Mouse (Mus musculus): ENCODE measurements around the gene Psme4. TPM values are rescaled to one million over a fixed set of nuclear protein-coding genes. Genes with fewer than 3 reads are reported as not detected.

The Psme4 gene
- polyA plus RNA-seq, 1 experiment from 2014 or later, result 22.4 TPM

DNA sequence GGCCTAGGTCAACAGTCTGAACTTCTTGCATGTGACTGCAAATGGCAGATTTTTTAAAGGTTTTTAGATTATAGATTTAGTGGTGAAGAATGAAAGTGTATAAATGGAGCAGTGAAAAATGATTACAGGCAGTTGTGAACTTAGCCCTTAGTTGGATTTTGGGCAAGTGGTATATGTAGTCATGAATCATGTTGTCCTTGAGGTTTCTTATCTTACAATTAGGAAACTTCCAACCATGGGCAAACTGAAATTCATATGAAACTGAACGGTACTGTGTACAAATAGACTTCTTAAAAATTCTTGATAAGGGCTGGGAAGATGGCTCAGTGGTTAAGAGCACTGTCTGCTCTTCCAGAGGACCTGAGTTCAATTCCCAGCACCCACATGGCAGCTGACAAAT lies 22.2 kb downstream of the Psme4 start:
- ATAC-seq (ENCODE audit: low FRiP score, low read depth), result no peak
- Histone ChIP-seq H3K36me3 (peaks cover 32% of the 10 kb centered on the region), H3K27me3 (no peaks in the 10 kb centered on the region), H3K9me3 (no peaks in the 10 kb centered on the region), H3K4me3 (no peak overlapping the region), H3K4me2 (replicated peaks) (no peak overlapping the region), H3K4me1 (no peaks in the 10 kb centered on the region), H3K9ac (no peak overlapping the region), H3K27ac (no peak overlapping the region)
- WGBS, result 97% methylated on average over 1 of the region's 1 CpGs

DNA sequence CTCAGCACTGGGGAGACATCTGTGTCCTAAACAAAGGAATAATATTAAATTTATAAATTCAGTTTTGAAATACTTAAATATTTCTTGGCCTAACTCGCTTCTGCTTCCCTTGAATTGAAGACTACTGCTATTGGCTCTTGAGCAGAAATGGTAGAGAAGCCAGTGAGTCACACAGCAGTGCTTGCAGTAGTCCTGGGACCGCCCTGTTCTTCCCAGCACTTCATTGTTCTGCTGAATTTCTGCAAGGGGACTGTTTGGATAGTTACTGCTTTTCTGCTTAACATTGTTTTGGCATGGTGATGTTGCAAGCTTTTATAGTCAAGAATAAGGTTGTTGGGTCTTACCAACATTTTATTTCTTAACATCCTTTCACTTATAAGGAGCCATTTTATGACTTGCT lies 25.7 kb downstream of the Psme4 start:
- no peaks in the 10 kb centered on the region for H3K4me1 ChIP-seq
- no peak overlapping the region for H3K4me3 ChIP-seq
- ATAC-seq (ENCODE audit: low FRiP score, low read depth), result no peak
- no peaks in the 10 kb centered on the region for H3K9me3 ChIP-seq
- no peak overlapping the region for H3K4me2 ChIP-seq (replicated peaks)
- H3K27ac ChIP-seq, result no peak overlapping the region
- WGBS, result 94% methylated on average over 2 of the region's 2 CpGs
- H3K9ac ChIP-seq, result no peak overlapping the region
- H3K36me3 ChIP-seq, result peaks cover 35% of the 10 kb centered on the region
- no peaks in the 10 kb centered on the region for H3K27me3 ChIP-seq

DNA sequence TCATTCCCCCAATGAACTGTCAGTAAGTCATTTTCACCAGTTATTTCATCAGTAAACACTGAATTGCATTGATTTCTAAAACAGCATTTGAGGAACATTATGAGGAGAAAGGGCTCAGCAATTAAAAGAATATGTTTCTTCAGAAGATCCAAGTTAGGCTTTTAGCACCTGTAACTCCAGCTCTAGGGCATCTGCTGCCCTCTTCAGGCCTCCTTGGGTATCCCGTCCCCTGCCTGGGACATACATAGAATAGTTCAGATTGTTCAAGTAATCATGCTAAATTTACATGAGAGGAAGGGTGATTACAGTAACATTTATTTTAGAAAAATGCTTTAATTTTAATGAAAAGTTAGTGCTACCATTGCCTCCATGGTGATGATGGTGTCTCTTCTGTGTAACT lies 28.0 kb downstream of the Psme4 start:
- no peaks in the 10 kb centered on the region for H3K4me1 ChIP-seq
- no peak overlapping the region for H3K4me2 ChIP-seq (replicated peaks)
- H3K4me3 ChIP-seq, result no peak overlapping the region
- no peak for ATAC-seq (ENCODE audit: low FRiP score, low read depth)
- 82% methylated on average over 1 of the region's 1 CpGs for WGBS
- peaks cover 16% of the 10 kb centered on the region for H3K36me3 ChIP-seq
- no peaks in the 10 kb centered on the region for H3K27me3 ChIP-seq
- no peak overlapping the region for H3K9ac ChIP-seq
- no peaks in the 10 kb centered on the region for H3K9me3 ChIP-seq
- no peak overlapping the region for H3K27ac ChIP-seq

DNA sequence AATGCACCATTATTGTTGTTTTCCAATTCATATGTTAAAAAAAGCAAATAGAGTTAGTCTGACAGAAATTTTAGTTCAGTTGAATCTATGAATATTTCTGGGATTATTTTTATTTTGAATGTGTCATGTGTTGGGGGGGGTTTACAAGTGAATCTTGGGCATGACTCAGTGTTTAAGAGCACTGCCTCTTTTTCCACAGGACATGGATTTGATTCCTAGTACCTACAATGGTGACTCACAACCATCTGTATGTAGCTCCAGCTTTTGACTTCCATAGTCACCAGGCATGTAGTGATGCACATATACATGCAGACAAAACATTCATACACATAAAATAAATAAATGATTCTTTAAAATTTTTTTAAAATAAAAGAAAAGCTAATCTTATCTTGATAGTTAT lies 28.6 kb downstream of the Psme4 start:
- Histone ChIP-seq H3K27ac (no peak overlapping the region), H3K4me3 (no peak overlapping the region), H3K27me3 (no peaks in the 10 kb centered on the region), H3K4me1 (no peaks in the 10 kb centered on the region), H3K9me3 (no peaks in the 10 kb centered on the region), H3K36me3 (peaks cover 11% of the 10 kb centered on the region), H3K4me2 (replicated peaks) (no peak overlapping the region), H3K9ac (no peak overlapping the region)
- ATAC-seq (ENCODE audit: low FRiP score, low read depth), result no peak

DNA sequence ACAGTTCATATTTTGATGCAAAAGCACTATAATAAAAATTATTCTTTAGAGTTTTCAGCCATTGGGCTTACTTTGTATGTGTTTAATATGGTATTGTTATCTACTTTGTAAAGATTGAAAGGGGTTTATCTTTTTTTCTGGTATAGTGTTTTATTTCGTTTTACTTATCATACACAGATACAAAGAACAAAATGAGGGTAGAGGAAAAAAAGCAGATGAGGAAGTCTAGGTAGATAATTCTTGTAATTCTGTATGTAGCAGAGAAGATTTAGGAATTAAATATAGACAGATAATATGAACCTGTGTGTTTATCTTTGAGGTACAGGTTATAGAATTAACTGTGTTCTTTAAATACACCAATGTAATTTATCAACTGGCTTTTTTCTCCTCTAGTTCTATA lies 30.9 kb downstream of the Psme4 start:
- 92% methylated on average over 1 of the region's 1 CpGs for WGBS
- H3K9me3 ChIP-seq, result no peaks in the 10 kb centered on the region
- H3K4me2 ChIP-seq (replicated peaks), result no peak overlapping the region

DNA sequence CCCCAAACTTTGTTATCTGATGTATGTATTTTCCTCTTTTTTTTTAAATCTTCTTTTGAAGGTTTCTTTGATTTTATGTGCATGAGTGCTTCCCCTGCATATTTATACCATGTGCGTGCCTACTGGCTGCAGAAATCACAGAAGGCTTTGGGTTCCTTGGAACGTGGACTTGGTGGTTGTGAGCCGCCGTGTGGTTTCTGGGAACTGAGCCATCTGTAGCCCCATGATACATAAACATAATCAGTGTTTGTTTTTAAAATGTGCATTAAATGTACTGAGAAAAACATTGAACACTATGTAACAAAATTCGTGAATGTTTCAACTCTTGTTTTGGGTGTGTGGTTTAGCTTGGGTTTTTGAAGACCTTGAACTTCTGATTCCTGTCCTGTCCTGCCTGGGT lies 49.6 kb downstream of the Psme4 start:
- Histone ChIP-seq H3K27ac (no peak overlapping the region), H3K9me3 (no peaks in the 10 kb centered on the region), H3K4me3 (no peak overlapping the region), H3K4me2 (replicated peaks) (no peak overlapping the region), H3K4me1 (no peaks in the 10 kb centered on the region), H3K36me3 (peaks cover 55% of the 10 kb centered on the region), H3K9ac (no peak overlapping the region), H3K27me3 (no peaks in the 10 kb centered on the region)
- no peak for ATAC-seq (ENCODE audit: low FRiP score, low read depth)
- WGBS, result 91% methylated on average over 5 of the region's 5 CpGs

More for the DNA sequence above, 30.9 kb downstream of the Psme4 start:
- Histone ChIP-seq H3K9ac (no peak overlapping the region), H3K4me1 (no peaks in the 10 kb centered on the region), H3K27ac (no peak overlapping the region), H3K27me3 (no peaks in the 10 kb centered on the region), H3K36me3 (peaks cover 21% of the 10 kb centered on the region), H3K4me3 (no peak overlapping the region)
- no peak for ATAC-seq (ENCODE audit: low FRiP score, low read depth)

DNA sequence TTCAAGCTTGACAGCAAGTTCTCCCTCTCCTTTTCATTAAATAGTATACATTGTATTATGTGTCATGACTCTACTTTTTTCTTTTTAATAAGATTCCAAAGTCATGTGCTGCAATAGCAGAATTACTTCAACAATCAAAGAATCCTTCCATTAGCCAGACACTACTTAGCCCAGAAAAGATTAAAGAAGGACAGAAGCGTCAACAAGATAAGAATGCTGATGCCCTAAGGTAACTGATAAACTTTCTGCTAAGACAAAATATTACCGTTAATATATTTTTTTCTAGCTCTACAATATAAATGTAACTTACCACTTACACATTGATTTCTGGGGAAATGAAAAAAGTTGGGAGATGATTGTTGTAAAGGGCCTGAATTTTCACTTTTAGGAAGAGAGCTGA lies 67.3 kb downstream of the Psme4 start:
- WGBS, result 97% methylated on average over 2 of the region's 2 CpGs
- no peaks in the 10 kb centered on the region for H3K9me3 ChIP-seq
- no peaks in the 10 kb centered on the region for H3K4me1 ChIP-seq
- no peak overlapping the region for H3K4me2 ChIP-seq (replicated peaks)
- H3K36me3 ChIP-seq, result peaks cover 61% of the 10 kb centered on the region
- H3K27ac ChIP-seq, result no peak overlapping the region
- no peak overlapping the region for H3K9ac ChIP-seq
- no peaks in the 10 kb centered on the region for H3K27me3 ChIP-seq
- no peak for ATAC-seq (ENCODE audit: low FRiP score, low read depth)
- no peak overlapping the region for H3K4me3 ChIP-seq

DNA sequence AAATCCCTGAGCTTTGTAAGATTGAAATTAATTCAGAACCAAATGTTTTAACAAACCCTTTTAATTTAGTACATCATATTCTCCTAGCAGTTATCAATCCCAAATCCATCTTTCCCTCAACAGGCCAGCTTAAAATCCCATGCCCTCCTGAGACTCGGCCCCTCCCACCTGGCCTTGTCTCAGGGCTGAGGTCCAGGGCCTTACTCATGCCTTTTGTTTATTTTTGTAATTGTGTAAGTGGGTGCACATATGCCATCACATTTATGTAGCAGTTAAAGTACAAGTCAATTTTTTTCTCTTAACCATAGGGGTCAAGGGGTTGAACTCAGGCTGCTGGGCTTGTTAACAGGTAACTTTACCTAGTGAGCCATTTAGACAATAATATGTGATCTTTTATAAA lies 72.8 kb downstream of the Psme4 start:
- H3K4me3 ChIP-seq, result no peak overlapping the region
- ATAC-seq (ENCODE audit: low FRiP score, low read depth), result no peak
- H3K9me3 ChIP-seq, result no peaks in the 10 kb centered on the region
- H3K9ac ChIP-seq, result no peak overlapping the region
- 91% methylated on average over 1 of the region's 1 CpGs for WGBS
- H3K36me3 ChIP-seq, result peaks cover 60% of the 10 kb centered on the region
- H3K27ac ChIP-seq, result no peak overlapping the region
- H3K4me2 ChIP-seq (replicated peaks), result no peak overlapping the region
- no peaks in the 10 kb centered on the region for H3K4me1 ChIP-seq
- no peaks in the 10 kb centered on the region for H3K27me3 ChIP-seq

DNA sequence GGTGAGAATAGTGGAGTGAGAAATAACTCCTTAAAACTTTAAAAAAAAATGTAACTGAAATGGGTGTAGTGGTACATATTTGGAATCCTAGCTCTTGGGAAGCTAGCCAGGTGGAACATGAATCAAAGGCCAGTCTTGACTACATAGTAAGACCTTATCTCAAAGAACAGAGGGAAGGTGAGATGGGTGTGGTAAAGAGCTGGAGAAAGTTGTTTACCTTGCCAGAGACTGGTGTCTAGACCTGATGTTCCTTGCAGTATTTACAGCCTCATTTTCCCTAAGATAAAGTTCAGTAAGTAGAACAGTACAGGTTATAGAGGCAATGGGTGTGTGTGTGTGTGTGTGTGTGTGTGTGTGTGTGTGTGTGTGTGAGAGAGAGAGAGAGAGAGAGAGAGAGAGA lies 100.9 kb downstream of the Psme4 start:
- no peak overlapping the region for H3K9ac ChIP-seq
- no peak overlapping the region for H3K27ac ChIP-seq
- H3K4me3 ChIP-seq, result no peak overlapping the region
- peaks cover 51% of the 10 kb centered on the region for H3K36me3 ChIP-seq
- no peaks in the 10 kb centered on the region for H3K27me3 ChIP-seq
- H3K4me2 ChIP-seq (replicated peaks), result no peak overlapping the region
- H3K9me3 ChIP-seq, result no peaks in the 10 kb centered on the region
- no peak for ATAC-seq (ENCODE audit: low FRiP score, low read depth)
- H3K4me1 ChIP-seq, result no peaks in the 10 kb centered on the region

DNA sequence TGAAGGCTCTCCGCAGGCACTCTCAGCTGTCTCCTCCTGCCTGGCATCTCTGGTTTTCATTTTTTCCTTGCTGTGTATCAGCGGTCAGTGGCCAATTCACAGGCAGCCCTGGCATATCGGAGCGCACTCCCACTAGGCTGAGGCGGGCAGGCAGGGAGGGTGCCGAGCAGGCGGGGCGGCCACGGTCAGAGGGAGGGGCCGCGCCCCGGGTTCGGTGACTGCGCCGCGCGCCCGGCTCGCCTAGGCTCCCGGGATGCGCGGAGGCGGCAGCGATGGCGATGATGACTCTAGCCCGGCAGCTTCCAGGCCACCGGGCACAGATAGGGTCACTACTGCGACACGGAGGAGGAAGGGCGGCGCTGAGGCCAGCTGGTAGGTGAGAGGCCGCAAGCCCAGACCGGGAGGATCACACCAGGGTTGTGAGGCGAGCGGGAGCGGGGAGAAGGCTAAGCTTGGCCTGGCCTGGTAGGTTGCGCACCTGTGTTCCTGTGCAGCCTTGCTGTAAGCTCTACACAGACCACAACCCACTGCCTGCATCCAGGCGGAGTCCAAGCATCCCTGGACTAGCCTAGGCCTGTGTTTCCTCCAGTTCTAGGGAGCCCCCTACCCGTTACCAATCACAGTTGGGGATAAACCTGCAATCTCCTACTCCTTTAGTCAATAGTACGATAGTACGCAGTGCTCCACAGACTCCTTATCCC lies 113.8 kb downstream of the Psme4 start, which contains the start of the genes Gpr75 and Asb3:
TSS of gene Gpr75 (plus strand) at position 188 of the 701 bp plus-strand sequence.
TSS of gene Asb3 (plus strand) at position 246 of the 701 bp plus-strand sequence.
- peaks cover 4% of the 10 kb centered on the region; the same call in 1 of the 2 replicates for H3K27me3 ChIP-seq
- peak; percentile 94 for ATAC-seq (ENCODE audit: low FRiP score, low read depth)
- H3K4me2 ChIP-seq (replicated peaks), result peak within 1 kb of the TSS; percentile 90
- peaks cover 5% of the 10 kb centered on the region for H3K36me3 ChIP-seq
- H3K4me3 ChIP-seq, result peak within 1 kb of the TSS; percentile 56
- WGBS, result 4% methylated on average over 41 of the region's 41 CpGs
- H3K27ac ChIP-seq, result no peak within 1 kb of the TSS
- no peaks in the 10 kb centered on the region for H3K4me1 ChIP-seq
- H3K9me3 ChIP-seq, result no peaks in the 10 kb centered on the region
- H3K9ac ChIP-seq, result peak within 1 kb of the TSS; percentile 68

DNA sequence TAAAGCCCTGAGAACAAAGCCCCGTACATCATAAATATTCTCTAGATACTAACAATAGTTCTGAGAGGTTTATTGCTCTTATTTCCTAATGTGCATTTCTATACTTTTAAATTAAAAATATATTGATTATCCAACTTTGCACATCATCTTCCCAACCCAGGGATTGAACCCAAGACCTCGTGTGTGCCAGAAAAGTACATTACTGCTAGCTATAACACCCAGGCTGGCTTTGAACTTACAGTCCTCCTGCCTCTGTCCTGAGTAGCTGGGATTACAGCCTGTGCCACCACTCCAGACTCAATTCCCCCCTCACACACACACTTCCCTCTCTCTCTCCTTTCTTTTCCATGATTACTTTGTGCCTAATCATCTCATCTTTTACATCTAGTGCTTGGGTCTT lies 116.6 kb downstream of the Psme4 start:
- no peak overlapping the region for H3K4me2 ChIP-seq (replicated peaks)
- ATAC-seq (ENCODE audit: low FRiP score, low read depth), result no peak
- H3K4me3 ChIP-seq, result no peak overlapping the region
- no peak overlapping the region for H3K27ac ChIP-seq
- H3K36me3 ChIP-seq, result no peaks in the 10 kb centered on the region
- 74% methylated on average over 2 of the region's 2 CpGs for whole genome bisulfite sequencing
- H3K9me3 ChIP-seq, result no peaks in the 10 kb centered on the region
- no peak overlapping the region for H3K9ac ChIP-seq
- H3K4me1 ChIP-seq, result no peaks in the 10 kb centered on the region
- H3K27me3 ChIP-seq, result peaks cover 4% of the 10 kb centered on the region; the same call in 1 of the 2 replicates

DNA sequence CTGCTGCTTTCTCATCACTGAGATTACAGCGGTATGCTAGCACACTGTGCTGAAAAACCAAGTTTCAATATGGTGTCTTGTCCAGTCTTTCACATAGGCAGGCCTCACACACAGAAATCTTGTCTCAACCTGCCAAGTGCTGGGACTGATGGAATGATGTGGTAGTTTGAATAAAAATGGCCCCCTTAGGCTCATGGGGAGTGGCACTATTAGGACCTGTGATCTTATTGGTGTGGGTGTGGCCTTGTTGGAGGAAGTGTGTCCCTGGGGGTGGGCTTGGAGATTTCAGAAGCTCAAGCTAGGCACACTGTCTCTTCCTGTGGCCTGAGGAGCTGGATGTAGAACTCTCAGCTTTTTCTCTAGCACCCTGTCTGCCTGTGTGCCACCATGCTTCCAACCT lies 124.7 kb downstream of the Psme4 start:
- ATAC-seq (ENCODE audit: low FRiP score, low read depth), result no peak
- Histone ChIP-seq H3K4me2 (replicated peaks) (no peak overlapping the region), H3K4me3 (no peak overlapping the region), H3K27ac (no peak overlapping the region), H3K9ac (no peak overlapping the region), H3K4me1 (no peaks in the 10 kb centered on the region), H3K9me3 (no peaks in the 10 kb centered on the region), H3K36me3 (no peaks in the 10 kb centered on the region), H3K27me3 (no peaks in the 10 kb centered on the region)
- 89% methylated on average over 1 of the region's 1 CpGs for WGBS

DNA sequence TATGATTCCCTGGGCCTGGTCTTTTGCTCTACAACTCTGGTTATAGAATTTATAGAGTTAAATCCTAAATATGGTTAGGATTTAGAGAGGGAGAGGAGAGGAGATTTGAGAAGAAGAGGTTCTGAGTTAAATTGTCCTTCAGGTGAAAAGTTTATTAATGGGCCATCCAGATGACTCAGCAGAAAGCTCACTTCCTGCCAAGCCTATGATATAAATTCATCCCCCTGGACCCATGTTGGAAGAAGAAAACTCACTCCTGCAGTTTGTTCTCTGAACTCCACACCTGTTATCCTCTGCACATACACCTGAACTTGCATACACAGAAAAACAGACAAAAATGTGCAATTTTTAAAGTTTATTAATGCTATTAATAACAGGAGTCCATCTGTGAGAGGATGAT lies 127.8 kb downstream of the Psme4 start:
- Histone ChIP-seq H3K4me3 (no peak overlapping the region), H3K9ac (no peak overlapping the region), H3K27me3 (no peaks in the 10 kb centered on the region), H3K27ac (no peak overlapping the region), H3K4me2 (replicated peaks) (no peak overlapping the region), H3K36me3 (no peaks in the 10 kb centered on the region), H3K4me1 (no peaks in the 10 kb centered on the region), H3K9me3 (no peaks in the 10 kb centered on the region)
- no peak for ATAC-seq (ENCODE audit: low FRiP score, low read depth)
